Mouse (Mus musculus): Measurements from ENCODE around the gene Rorb.

Rorb gene

DNA sequence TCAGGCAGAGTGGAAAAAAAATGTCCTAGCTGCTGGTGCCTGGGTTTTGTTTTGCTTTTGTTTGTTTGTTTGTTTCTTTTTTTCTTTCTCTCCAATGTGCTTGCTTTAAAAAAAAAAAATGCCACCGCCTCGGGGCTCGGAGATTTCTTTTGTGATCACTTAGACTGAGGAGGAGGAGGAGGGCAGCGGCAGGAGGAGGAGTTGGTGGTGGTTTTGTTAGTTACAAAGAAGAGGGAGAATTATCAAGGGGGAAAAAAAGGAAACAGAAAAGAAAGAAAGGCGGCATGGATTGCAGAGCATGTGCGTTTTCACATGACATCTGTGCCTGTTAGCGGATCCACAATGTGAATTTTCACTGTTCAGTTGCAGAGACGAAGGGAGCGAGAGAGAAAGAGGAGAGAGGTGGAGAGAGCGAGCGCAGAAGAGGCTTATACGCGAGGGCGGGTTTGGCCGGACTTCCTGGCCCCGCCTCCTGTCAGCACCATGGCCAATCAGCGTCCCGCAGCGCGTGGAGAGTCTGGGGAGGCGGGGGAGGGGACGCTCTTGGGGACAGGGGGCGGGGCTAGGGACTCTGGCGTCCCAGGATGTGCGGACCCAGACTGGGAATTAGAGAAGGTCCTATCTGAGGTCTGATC, at the start of gene Rorb:
Gene Rorb (minus strand): TSS at position 404 of the 635 bp plus-strand sequence.
- no peak for DNase-seq (ENCODE audit: low spot score in 2 of 2)

- DNase-seq (ENCODE audit: low spot score in 2 of 2): no peak
Measured at GRCm38 (mm10) chr19:19148847-19149246, 37.9 kb upstream of the Rorb start.

DNA sequence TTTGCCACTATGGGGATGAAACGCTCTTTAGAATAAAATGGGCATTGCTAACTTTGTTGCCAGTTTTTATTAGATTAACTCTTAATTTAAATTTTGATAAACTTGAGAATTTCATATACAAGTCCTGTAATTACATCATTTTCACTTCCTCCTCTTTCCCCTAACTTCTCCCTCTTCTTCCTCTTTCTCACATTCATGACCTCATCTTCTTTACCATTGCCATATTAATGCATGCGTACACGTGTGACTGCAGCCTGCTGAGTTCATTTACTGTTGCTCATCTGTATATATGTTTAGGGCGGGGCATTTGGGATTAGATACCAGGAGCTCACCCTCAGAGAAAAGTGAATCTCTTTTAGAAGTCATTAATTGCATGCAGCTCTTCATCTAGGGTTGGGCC, 33.5 kb upstream of the Rorb start:
- DNase-seq (ENCODE audit: low spot score in 2 of 2): no peak

DNA sequence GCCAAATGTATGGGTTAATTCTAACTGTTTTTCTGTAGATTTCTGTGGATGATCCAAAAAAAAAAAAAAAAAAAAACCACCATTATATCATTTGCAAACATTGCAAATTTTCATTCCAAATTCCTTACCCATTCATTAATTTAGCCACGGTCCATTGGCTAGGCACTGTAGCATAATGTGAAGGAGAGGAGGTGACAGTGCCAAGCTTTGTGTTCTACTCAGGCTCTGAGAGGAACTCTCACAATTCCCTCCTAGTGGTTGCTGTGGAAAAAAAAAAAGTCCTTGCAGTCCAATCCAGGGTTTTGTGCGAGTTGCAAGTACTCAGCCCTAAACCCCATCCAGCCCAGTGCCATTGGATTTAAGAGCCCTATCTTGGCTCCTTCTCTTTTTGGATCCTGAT, 25.9 kb upstream of the Rorb start:
- no peak for DNase-seq (ENCODE audit: low spot score in 2 of 2)

GRCm38 (mm10) chr19:19135838-19136237, 24.8 kb upstream of the Rorb start:
- DNase-seq (ENCODE audit: low spot score in 2 of 2): no peak

- DNase-seq (ENCODE audit: low spot score in 2 of 2): no peak
Measured at GRCm38 (mm10) chr19:19122324-19122723, 11.3 kb upstream of the Rorb start.

DNA sequence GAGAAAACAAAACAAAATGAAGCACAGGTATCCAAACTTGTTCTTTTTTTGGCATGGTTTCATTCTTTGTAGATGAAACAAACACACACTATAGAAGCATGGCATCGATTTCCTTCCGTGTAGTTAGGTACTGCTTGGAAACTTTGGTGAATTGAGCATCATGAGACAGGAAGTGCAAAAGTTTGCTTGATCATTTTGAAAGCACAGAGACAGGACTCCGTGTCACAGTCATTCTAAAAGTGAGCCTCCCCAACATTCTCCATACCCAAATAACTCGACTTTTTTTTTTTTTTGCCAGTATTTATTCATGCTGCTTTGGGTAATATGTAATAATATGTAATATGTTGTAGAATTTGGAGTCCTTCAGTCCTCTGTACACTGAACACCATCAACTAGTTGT, 1.2 kb upstream of the Rorb start:
- no peak for DNase-seq (ENCODE audit: low spot score in 2 of 2)

DNA sequence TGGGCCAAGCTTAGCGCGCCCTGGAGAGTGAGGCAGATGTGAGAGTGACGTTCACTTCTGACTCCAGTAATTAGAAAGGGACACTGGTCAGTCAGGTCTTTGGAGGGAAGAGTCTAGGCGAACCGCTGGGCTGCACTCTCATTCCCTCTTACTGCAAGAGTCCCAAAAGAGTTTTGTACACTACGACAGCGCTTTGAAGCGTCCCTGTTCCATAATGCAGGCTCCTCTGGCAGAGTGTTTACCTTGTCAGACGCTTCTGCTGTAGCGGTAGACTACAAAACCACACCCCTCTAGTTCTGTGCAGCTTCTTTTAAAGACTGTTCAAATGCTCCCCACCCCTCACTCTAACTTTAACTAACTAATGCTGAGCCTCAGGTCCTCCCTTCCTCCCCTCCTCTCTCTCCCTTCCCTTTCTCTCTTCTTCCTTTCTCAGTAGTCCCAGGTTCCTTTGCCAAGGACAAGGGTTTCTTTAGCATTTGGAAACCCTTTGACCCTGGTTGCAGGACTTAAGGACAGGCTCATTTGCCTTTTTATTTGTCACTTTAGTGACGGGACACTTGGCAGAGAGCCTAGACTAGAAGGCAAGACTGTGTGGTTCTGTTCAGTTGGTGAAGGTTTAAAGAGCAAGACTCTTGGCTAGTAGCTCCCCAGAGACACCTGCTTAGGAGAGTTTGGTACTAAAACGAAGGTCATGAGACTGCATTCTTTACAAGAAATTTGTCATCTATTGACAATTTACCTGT, 603 bp upstream of the Rorb start:
- DNase-seq (ENCODE audit: low spot score in 2 of 2): no peak

GRCm38 (mm10) chr19:19110011-19110768, 806 bp downstream of the Rorb start:
- no peak for DNase-seq (ENCODE audit: low spot score in 2 of 2)

DNA sequence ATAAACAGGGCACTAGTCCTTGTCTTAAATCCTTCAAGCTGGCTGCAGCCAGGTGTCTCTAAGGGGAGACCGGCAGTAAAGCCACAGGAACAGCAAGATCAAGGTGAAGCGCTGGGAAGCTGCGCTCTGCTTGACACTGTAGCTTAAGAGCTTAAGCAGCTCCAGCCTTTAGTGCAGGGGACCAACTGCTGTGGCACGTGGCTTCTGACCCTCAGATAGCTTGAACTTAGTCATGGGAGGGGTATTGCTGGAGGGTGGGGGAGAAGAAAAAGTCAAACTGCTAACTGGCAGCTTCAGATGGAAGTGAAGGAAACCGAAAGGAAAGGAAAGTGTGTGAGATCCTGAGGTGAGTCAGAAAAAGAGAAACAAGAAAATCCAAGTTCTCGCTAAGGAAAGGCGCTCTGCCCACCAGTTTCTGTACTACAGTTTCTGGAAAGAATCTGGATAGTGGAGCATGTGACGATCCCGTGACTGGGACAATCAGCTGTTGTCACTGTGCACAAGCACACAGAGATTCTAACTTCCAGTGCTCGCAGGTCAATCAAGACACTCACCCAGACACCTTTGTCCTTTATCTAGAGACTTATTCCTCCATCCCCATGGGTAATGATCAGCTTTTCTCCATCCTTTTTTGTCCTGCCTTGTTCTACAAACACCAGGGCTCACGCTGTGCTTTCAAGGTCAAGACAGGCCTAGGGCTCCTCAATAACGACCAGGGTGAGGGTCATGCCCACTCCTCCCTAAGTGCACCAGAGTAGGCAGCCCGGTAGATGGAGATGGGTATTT, 2.2 kb downstream of the Rorb start:
- DNase-seq (ENCODE audit: low spot score in 2 of 2): no peak

DNA sequence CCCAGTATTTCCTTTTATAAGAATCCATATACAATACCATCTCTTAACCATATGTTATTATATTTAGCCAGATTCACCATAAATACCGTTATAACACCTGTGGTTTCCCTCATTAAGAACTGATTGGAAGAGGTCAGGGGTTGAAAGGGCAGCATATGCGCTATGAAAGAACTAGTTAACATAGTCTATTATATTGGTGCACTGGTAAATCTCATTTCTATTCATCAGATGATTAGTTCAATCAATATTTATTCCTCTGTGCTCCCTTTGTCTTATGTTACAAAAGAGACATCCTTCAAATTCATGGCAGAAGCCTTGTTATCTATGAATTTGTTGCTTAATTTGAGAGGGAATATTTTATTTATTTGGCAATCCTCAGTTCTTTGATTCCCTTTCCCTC, 6.4 kb downstream of the Rorb start:
- no peak for DNase-seq (ENCODE audit: low spot score in 2 of 2)

DNA sequence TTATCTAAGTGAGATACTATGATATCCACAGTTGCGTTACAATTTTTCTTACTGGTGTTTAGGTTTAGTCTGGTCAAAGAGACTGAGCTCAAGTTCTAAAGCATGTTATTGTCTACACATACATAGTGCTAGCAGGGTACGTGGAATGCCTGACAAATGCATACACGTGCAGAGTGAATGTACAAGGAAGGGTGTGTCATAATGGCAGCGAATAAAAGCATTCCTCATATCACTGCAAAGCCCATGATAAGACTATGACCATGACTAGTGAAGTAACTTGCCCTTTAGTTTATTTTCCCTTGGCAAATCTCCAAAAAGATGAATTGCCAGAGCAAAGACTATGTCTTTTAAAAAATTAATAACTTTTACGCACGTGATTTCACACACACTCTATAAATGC, 13.8 kb downstream of the Rorb start:
- DNase-seq (ENCODE audit: low spot score in 2 of 2): no peak

GRCm38 (mm10) chr19:19089427-19089826, 21.6 kb downstream of the Rorb start:
- no peak for DNase-seq (ENCODE audit: low spot score in 2 of 2)

DNA sequence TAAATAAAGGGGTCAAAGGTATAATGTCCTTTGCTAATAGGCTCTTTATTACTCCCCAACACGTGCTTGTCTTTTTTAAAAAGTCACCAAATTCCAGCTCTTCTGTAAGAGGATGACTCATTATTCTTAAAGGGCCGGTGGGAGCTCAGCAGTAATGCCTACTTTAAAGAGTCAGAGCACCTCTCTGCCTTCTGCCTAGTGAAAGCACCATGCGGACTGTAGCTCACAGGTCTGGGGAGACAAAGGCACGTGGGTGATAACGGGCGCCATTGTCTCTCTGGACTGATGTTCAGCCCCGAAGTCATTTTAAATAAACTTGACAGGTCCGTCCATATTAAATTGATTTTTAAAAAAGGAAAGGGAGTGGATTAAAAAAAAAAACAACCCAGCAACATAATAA, 33.1 kb downstream of the Rorb start:
- no peak for DNase-seq (ENCODE audit: low spot score in 2 of 2)

- no peak for DNase-seq (ENCODE audit: low spot score in 2 of 2)
Measured at GRCm38 (mm10) chr19:19074756-19075155, 36.2 kb downstream of the Rorb start.

DNA sequence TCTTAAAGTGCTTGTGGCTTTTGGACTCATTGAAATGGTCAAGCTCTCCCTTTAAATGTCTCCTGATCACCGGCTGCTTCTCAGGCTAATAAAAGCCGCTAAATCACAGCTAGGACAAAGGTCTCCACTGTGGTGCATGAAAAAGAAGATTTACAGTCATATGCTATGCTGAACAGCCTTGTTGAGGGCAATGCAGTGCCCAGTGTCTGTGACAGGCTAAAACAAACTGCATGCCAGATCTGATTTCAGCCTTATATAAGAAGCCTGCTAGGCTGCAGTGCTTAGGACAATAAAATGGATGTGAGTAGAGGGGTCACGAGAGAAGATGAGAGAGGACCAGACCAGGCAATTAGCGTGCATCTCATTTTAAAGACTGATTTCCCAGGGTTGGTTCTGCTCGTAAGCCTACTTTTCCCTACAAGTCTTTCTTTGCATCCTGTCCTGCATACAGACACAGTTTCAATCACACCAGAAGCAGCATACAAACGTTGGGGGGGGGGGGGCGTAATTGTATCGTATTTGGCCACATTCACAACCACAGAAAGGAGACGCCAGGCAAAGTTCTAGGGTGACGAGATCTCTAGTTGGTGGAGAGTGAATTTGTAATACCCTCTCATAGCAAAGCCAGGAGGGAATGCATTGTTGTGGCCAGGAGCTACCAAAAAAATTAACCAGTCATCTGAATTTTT, 52.1 kb downstream of the Rorb start:
- DNase-seq (ENCODE audit: low spot score in 2 of 2): no peak

DNA sequence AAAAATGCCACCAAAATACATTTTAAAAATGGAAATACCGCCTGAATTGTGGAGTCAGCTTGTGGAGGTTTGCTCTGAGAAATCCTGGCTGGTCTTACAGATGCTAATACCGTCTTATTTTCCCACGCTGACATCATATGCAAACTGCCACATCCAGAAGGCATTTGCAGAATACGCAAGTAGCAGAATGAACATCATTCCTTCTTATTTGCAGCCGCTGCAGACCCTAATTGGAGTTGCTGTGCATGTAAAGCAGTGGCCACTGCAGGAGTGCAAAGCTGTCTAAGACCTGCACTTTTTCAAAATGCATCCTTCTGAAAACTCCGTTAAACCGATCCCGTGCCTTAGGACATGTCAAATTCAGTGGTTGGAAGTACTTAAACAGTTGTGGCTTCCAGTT, 52.8 kb downstream of the Rorb start:
- no peak for DNase-seq (ENCODE audit: low spot score in 2 of 2)

DNA sequence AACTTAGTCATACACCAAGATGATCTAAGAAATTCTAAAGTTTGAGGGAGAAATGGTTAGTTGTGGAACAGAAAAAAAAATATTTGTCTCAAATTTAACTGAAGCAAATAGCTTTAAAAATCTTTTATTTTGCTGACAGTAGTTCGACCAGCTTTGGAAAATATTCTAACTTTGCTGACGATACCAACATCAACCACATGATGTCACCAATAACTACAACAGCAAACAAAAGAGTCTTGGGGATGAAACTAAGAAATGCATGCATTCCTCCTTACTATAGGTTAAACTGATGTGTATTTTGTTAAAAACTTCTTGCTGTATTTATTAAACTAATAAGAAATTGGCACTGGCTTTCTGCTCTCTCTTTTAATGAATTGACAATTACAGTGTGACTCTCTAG, 67.9 kb downstream of the Rorb start:
- DNase-seq (ENCODE audit: low spot score in 2 of 2): no peak

GRCm38 (mm10) chr19:19040800-19041199, 70.2 kb downstream of the Rorb start:
- DNase-seq (ENCODE audit: low spot score in 2 of 2): no peak

DNA sequence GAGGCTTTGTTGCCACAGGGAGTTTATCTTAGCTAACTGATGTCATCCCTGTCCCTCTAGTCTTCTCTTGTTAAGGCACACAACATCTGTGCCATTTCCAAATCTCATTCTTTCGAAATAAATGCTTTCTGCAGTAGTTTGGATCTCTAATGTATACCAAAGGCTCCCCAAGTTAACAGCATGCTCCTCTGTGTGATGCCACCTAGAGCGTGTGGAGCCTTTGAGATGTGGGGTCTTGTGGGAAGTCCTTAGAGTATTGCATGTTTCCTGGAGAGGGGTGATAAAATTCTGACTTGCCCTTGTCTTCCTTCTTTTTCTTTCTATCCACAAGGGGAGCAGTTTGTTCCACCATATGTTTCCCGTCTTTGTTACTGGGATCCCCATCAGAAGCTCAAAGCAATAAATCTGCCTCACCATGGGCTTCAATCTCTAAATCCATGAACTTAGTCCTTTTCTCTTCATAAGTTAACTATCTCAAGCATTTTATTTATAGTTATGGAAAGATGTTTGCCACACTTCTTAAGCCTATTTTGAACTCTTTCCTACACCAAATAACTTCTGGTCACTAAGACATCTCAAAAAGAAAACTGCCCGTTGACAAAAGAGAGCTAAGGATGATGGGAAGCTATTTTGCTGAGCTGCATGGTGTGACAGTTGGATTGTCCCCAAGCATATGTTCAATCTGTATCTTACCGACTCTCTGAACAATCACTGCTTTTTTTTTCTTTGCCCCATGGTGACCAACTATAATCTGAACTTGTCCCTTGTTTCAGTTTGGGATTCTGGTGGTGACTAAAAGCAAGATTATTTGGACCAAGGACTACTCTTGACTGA, 76.3 kb downstream of the Rorb start:
- DNase-seq (ENCODE audit: low spot score in 2 of 2): no peak

GRCm38 (mm10) chr19:19033974-19034373, 77.0 kb downstream of the Rorb start:
- DNase-seq (ENCODE audit: low spot score in 2 of 2): no peak

Measured in natural killer cell, adult 2 months (primary cell).